Mouse (Mus musculus): Measurements from ENCODE around the gene Hist1h2ad. TPM values are rescaled to one million over a fixed set of nuclear protein-coding genes. Genes with fewer than 3 reads are reported as not detected.
"Not testable (repeated sequence)": the region's sequence is repeated elsewhere in the genome, so short reads cannot be mapped to it uniquely, and the experiment has no call there.

The Hist1h2ad gene
- polyA plus RNA-seq (2012; rRNA removed) (10.4 and 25.5 TPM in 2 replicates), polyA plus RNA-seq (2014; fragmentation: Nextera tagmentation; extraction: Ambion mirVana) (4.7 and 5.1 TPM in 2 replicates)

DNA sequence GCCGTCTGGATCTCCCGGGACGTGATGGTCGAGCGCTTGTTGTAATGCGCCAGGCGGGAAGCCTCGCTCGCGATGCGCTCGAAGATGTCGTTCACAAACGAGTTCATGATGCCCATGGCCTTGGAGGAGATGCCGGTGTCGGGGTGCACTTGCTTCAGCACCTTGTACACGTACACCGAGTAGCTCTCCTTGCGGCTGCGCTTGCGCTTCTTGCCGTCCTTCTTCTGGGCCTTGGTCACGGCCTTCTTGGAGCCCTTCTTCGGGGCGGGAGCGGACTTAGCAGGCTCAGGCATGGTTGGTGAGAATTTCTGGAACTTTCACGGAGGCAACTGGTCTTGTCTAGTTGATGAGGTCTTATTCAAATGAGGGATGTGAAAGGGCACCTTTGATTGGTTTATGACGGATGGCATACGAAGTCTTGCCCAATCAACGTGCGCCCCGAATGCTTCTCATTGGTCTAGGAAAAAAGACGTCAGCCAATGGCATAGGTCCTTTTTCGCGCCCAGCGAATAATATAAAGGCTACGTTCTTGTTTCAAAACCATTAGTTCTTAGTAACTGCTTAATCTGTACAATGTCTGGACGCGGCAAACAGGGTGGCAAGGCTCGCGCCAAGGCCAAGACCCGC, at the start of gene Hist1h2ad, which contains the start of gene Hist1h2bf:
Gene Hist1h2ad, plus strand, starts transcription at position 484 of the 627 bp plus-strand sequence.
Gene Hist1h2bf, minus strand, starts transcription at position 299 of the 627 bp plus-strand sequence.
- WGBS (ENCODE audit: insufficient replicate concordance), result under 1% methylated on average over 31 of the region's 42 CpGs
- H3K27me3 ChIP-seq (ENCODE audit: control insufficient read depth, insufficient read depth, low read length); H3K9me3 ChIP-seq (ENCODE audit: control insufficient read depth, low read length); H3K36me3 ChIP-seq (replicated peaks; ENCODE audit: control insufficient read depth, insufficient read depth, low read depth): not testable (repeated sequence)
- peak within 1 kb of the TSS; percentile 99 for H3K9ac ChIP-seq (replicated peaks)
- H3K27ac ChIP-seq, result peak within 1 kb of the TSS; percentile 98
- H3K4me3 ChIP-seq (ENCODE audit: insufficient read depth in 1 of 2, low read depth in 2 of 2, low read length in 2 of 2), result peak within 1 kb of the TSS; percentile 69 to 81
- TF ChIP-seq EP300 (IDR thresholded peaks at IDR 0.05; ENCODE audit: low read depth), result peak; percentile 71; the same call in 1 of the 2 replicates
- ATAC-seq (ENCODE audit: insufficient read depth) (peak; percentile 75), DNase-seq (ENCODE audit: low read depth in 3 of 3, low spot score in 3 of 3) (peak; percentile 99 to 100 (median 99))
- peak within 1 kb of the TSS; percentile 96 for H3K4me2 ChIP-seq (ENCODE audit: low read depth)
- peaks cover 18 to 19% of the 10 kb centered on the region in 2 experiments for H3K4me1 ChIP-seq (replicated peaks; ENCODE audit: control insufficient read depth in 2 of 2, insufficient read depth in 2 of 2, low read length in 1 of 2)

DNA sequence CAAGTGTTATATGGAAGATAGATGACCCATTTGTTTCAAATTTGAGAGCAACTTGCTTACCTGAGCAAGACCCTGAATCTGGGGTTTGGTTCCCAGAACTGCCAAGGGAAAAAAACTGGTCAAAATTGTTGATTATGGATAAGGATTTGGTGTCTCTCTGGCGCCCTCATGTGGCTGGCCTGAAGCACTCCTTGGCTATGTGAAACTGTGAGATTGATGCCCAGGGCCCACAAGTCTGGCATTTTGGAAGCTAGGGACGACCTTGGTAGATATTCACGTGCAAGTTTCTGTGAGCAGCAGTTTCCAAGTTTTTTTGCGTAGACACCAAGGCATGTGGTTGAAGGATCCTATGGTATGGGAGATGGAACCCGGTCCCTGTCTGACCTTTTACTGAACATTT, 49.5 kb upstream of the Hist1h2ad start:
- ATAC-seq (ENCODE audit: insufficient read depth) (no peak), DNase-seq (ENCODE audit: low read depth in 3 of 3, low spot score in 3 of 3) (peak; percentile 73 to 77 (median 76))
- Histone ChIP-seq H3K4me1 (replicated peaks; ENCODE audit: control insufficient read depth in 2 of 2, insufficient read depth in 2 of 2, low read length in 1 of 2) (peaks cover 12 to 23% of the 10 kb centered on the region in 2 experiments), H3K4me3 (ENCODE audit: insufficient read depth in 1 of 2, low read depth in 2 of 2, low read length in 2 of 2) (no peak overlapping the region), H3K4me2 (ENCODE audit: low read depth) (peak overlapping the region; percentile 26), H3K27ac (no peak overlapping the region), H3K9ac (replicated peaks) (no peak overlapping the region), H3K27me3 (ENCODE audit: control insufficient read depth, insufficient read depth, low read length) (no peaks in the 10 kb centered on the region), H3K9me3 (ENCODE audit: control insufficient read depth, low read length) (no peaks in the 10 kb centered on the region), H3K36me3 (replicated peaks; ENCODE audit: control insufficient read depth, insufficient read depth, low read depth) (no peaks in the 10 kb centered on the region)
- 9% methylated on average over 5 of the region's 5 CpGs for WGBS (ENCODE audit: insufficient replicate concordance)
- no peak for TF ChIP-seq EP300 (IDR thresholded peaks at IDR 0.05; ENCODE audit: low read depth)
- TF ChIP-seq CTCF (IDR thresholded peaks at IDR 0.05; ENCODE audit: low read depth), result peak; percentile 94

GRCm38 (mm10) chr13:23525901-23526300, 48.3 kb upstream of the Hist1h2ad start:
- H3K27me3 ChIP-seq (ENCODE audit: control insufficient read depth, insufficient read depth, low read length), result no peaks in the 10 kb centered on the region
- H3K36me3 ChIP-seq (replicated peaks; ENCODE audit: control insufficient read depth, insufficient read depth, low read depth), result no peaks in the 10 kb centered on the region
- TF ChIP-seq EP300 (IDR thresholded peaks at IDR 0.05; ENCODE audit: low read depth), result no peak
- TF ChIP-seq CTCF (IDR thresholded peaks at IDR 0.05; ENCODE audit: low read depth), result no peak
- H3K9me3 ChIP-seq (ENCODE audit: control insufficient read depth, low read length), result no peaks in the 10 kb centered on the region
- ATAC-seq (ENCODE audit: insufficient read depth), result no peak
- H3K4me3 ChIP-seq (ENCODE audit: insufficient read depth in 1 of 2, low read depth in 2 of 2, low read length in 2 of 2), result peak overlapping the region; percentile 46 to 47
- H3K9ac ChIP-seq (replicated peaks), result peak overlapping the region; percentile 43
- H3K27ac ChIP-seq, result no peak overlapping the region; the same call in 1 of the 2 replicates
- H3K4me1 ChIP-seq (replicated peaks; ENCODE audit: control insufficient read depth in 2 of 2, insufficient read depth in 2 of 2, low read length in 1 of 2), result peaks cover 11 to 17% of the 10 kb centered on the region in 2 experiments
- DNase-seq (ENCODE audit: low read depth in 3 of 3, low spot score in 3 of 3), result no peak
- peak overlapping the region; percentile 64 for H3K4me2 ChIP-seq (ENCODE audit: low read depth)
- 1% methylated on average over 10 of the region's 10 CpGs for WGBS (ENCODE audit: insufficient replicate concordance)

GRCm38 (mm10) chr13:23526312-23526711, 47.9 kb upstream of the Hist1h2ad start:
- Histone ChIP-seq H3K4me1 (replicated peaks; ENCODE audit: control insufficient read depth in 2 of 2, insufficient read depth in 2 of 2, low read length in 1 of 2) (peaks cover 7 to 16% of the 10 kb centered on the region in 2 experiments), H3K36me3 (replicated peaks; ENCODE audit: control insufficient read depth, insufficient read depth, low read depth) (no peaks in the 10 kb centered on the region), H3K4me3 (ENCODE audit: insufficient read depth in 1 of 2, low read depth in 2 of 2, low read length in 2 of 2) (peak overlapping the region; percentile 46 to 56), H3K27ac (no peak overlapping the region), H3K9ac (replicated peaks) (peak overlapping the region; percentile 59), H3K27me3 (ENCODE audit: control insufficient read depth, insufficient read depth, low read length) (no peaks in the 10 kb centered on the region), H3K4me2 (ENCODE audit: low read depth) (peak overlapping the region; percentile 64), H3K9me3 (ENCODE audit: control insufficient read depth, low read length) (no peaks in the 10 kb centered on the region)
- DNase-seq (ENCODE audit: low read depth in 3 of 3, low spot score in 3 of 3) (peak; percentile 79 to 81 (median 80)), ATAC-seq (ENCODE audit: insufficient read depth) (no peak)
- TF ChIP-seq CTCF (IDR thresholded peaks at IDR 0.05; ENCODE audit: low read depth), result no peak
- TF ChIP-seq EP300 (IDR thresholded peaks at IDR 0.05; ENCODE audit: low read depth), result peak; percentile 34; the same call in 1 of the 2 replicates
- WGBS (ENCODE audit: insufficient replicate concordance), result under 1% methylated on average over 17 of the region's 17 CpGs

GRCm38 (mm10) chr13:23529005-23529404, 45.2 kb upstream of the Hist1h2ad start:
- H3K27me3 ChIP-seq (ENCODE audit: control insufficient read depth, insufficient read depth, low read length), result no peaks in the 10 kb centered on the region
- H3K36me3 ChIP-seq (replicated peaks; ENCODE audit: control insufficient read depth, insufficient read depth, low read depth), result no peaks in the 10 kb centered on the region
- H3K4me3 ChIP-seq (ENCODE audit: insufficient read depth in 1 of 2, low read depth in 2 of 2, low read length in 2 of 2), result no peak overlapping the region
- ATAC-seq (ENCODE audit: insufficient read depth) (no peak), DNase-seq (ENCODE audit: low read depth in 3 of 3, low spot score in 3 of 3) (no peak)
- no peak overlapping the region; the same call in 1 of the 2 replicates for H3K27ac ChIP-seq
- peaks cover 17 to 23% of the 10 kb centered on the region in 2 experiments for H3K4me1 ChIP-seq (replicated peaks; ENCODE audit: control insufficient read depth in 2 of 2, insufficient read depth in 2 of 2, low read length in 1 of 2)
- no peaks in the 10 kb centered on the region for H3K9me3 ChIP-seq (ENCODE audit: control insufficient read depth, low read length)
- no peak overlapping the region for H3K4me2 ChIP-seq (ENCODE audit: low read depth)
- 78% methylated on average over 5 of the region's 5 CpGs for WGBS (ENCODE audit: insufficient replicate concordance)
- TF ChIP-seq CTCF (IDR thresholded peaks at IDR 0.05; ENCODE audit: low read depth) (no peak), EP300 (IDR thresholded peaks at IDR 0.05; ENCODE audit: low read depth) (no peak)
- no peak overlapping the region for H3K9ac ChIP-seq (replicated peaks)
